Mouse (Mus musculus): Measurements from ENCODE around the gene Zmiz1.

Gene Zmiz1

DNA sequence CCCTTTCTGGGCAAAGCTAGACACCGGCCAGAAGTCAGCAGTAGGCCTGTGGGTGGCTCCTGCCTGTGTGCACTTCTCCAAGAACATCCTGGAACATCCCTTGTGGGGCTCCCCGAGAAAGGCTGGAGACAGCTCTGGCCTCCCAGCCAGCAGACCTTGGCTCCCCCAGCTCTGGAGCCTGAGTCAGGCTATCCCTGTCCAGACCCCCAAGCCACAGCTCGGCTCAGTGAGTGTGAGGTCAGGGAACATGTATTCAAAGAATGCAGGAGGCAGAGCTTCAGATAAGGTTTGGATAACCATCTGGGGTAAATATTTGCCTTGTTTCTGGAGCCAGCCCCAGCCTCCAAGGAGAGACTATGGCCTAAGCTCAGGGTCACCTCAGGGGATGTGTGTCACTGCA lies 74.0 kb downstream of the Zmiz1 start:
- in situ Hi-C loops (cut with MboI, MseI), result loop anchor here (5.0 kb wide), 1 partner anchor 49 kb away; no protein-coding TSS in a partner anchor

DNA sequence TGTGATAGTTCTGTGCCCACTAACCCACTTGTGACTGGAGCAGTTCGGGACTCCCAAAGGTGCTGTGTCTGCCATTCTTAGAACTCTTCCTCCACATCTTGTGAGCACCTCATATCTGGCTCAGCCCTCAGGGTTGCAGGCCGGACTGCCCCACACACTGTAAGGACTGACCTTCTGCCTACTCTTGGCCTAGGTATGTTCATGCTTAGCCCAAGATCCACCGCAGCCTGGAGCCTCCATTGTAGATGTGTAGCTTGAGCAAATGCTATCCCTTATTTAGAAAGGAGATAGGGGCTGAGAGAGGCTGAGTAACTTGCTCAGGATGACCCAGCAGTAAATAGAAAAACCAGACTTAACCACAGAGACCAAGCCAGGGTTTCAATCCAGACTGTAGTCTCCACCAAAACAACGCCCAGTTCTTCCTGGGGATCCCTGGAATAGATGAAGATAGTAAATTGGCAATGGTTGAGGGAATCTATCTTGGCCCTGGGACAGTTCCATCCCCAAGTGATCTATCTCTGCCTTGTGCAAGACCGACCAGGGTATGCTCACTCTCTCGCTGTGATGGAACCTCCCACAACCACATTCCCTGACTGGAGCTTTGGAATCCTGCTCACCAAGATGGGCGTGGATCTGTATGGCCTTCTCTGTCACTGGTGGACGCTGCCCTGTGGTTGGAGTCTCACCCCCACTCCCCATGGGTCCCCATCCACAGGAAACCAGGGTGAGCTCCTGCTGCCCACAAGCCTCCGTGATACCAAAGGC lies 74.8 kb downstream of the Zmiz1 start:
- in situ Hi-C loops (cut with MboI, MseI), result loop anchor here (5.0 kb wide), 1 partner anchor 48 kb away; no protein-coding TSS in a partner anchor

DNA sequence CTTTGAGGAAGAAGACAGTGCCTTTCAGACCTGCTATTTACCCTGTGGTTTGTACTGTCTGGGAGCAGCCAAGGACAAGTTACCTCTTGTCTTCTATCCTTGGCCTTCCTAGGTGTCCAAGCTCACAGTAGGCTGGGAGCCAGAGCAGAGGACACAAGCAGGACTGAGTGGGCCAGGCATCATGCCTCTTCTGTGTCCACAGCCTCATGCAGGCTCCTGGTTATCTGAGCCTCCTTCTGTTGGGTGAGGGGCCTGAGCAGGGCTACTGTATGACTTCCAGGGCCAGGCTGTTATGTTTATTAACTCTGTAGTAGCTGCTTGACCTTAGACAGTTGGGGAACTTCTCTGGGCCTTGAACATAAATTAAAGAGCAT lies 75.4 kb downstream of the Zmiz1 start:
- in situ Hi-C loops (cut with MboI, MseI), result loop anchor here (5.0 kb wide), 1 partner anchor 48 kb away; no protein-coding TSS in a partner anchor

DNA sequence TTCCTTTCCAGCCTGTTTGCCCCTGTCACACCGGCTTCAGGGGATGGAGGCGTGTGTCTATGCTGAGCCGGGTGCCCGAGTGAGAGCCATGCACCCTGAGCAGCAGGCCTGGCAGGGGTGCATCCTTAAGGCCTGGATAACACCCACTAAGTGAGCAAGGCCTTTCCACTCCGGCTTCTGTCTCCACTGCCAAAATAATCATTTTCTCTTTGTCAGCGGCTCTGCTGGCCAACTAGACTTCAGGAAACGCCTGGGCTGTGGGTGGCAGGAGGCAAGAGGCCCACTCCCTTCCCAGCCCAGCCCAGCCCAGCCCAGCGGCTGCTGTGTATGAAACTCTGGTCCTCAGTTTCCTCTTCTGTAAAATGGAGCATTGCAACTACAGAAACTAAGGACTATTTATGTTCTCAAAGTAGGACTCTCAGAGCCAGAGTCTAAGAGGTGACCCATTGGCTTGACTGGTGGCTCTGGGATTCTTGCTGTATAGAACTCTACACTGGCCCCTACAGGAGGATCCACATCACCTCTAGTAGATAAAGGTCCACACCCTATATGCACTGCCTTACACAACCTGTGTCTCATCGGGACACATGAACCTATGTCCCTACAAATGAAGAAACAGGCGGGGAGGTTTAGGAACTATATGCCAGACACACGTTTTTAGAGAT lies 76.1 kb downstream of the Zmiz1 start:
- in situ Hi-C loops (cut with MboI, MseI), result loop anchor here (5.0 kb wide), 1 partner anchor 47 kb away; no protein-coding TSS in a partner anchor

DNA sequence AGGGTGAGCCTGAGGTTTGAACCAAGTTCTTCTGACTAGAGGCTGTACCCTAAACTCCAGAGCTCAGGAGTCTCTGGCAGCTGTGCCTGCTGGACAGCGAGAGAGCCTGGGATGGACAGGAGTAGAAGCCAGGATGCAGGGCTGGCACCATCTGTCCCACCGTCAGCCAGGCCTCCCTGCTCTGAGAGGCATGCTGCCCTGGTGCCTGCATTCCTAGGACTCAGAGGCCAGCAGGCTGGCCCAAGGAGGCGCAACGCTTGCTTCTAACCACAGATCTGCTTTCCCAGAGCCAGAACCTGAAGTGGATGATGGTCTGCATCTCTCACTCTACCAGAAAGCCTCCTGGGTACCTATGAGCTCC lies 76.6 kb downstream of the Zmiz1 start:
- in situ Hi-C loops (cut with MboI, MseI), result no loop called here

DNA sequence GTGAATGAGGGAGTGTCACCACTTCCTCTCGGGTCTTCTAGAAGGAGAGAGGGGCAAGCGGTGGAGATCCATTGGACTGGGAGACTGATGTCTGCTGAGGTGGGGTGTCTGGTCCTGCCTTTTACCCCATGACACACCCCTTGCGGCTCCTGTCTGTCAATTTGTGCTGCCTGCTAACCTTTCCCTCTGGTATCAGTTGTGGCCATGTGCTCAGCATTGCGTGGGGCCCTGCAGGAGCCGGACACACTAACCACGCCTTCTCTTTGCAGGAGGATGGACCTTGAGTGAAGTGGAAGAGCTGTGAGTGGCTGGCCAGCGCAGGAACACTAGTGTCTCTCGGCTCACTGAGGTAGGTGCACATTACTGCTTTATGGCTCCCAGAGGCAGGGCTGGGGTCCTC lies 77.5 kb downstream of the Zmiz1 start:
- in situ Hi-C loops (cut with MboI, MseI), result no loop called here

DNA sequence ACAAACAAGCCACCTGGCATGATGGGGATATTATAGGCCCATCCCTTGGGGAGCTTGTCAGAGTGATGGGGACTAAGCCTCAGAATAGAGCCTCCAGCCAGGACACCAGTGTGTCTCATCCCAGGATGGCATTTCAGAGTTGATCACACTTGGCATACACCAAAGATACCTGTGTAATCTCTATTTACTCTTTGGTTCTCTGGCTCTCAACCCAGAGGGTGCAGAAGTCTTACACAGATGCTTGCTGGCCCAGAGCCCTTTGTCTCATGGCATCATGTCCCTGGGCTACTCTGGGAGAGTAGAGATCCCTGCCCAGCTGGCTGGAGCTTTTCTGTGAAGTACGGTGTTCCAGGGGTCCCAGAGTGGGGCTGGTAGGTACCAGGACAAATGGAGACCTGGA lies 78.4 kb downstream of the Zmiz1 start:
- in situ Hi-C loops (cut with MboI, MseI), result no loop called here

DNA sequence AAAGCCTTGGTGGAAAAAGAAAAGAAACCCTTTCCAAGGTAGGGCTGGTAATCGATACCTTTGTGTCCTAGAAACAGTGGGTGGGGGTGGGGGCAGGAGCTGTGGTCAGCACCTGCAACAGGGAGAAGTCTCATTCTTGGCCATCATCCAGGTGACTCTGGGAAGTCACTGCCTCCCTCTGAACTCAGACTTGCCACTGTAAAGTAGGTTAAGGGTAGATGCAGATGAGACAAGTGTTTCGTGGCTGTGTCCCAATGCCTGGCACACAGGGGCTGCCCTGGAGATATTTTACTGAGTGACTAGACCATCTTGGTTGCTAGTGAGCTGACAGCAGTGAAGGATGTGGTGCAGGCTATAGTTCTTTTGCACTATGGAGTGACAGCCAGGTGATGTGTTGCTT lies 79.5 kb downstream of the Zmiz1 start:
- in situ Hi-C loops (cut with MboI, MseI), result no loop called here

DNA sequence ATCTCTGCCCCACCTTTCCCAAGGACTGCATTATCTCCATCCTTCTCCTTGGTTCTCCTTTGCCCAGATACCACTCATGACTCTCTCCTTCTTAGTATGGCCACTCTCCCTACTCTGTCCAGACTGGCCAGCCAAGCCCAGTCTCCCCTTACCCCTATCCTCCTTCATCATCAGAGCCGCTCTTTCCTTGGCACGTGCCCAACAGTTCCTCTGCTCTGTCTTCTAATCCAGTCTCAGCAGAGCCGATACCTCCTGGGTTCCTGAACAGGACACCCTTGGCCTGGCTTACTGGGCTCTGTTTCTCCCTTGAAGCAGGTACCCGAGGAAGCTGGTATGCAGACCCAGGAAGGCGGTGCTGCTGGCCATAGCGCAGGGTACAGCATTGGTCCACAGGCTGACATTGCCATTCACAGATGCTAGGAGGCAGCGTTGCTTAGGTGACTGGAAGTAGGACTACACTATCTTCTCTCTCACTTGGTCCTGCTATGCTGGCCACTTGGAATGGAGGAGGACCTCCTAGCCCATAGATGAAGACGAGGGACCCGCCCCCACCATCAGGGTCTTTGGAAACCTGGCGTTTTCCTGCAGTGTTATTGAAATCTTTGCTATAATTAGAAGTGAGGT lies 80.6 kb downstream of the Zmiz1 start:
- in situ Hi-C loops (cut with MboI, MseI), result no loop called here

DNA sequence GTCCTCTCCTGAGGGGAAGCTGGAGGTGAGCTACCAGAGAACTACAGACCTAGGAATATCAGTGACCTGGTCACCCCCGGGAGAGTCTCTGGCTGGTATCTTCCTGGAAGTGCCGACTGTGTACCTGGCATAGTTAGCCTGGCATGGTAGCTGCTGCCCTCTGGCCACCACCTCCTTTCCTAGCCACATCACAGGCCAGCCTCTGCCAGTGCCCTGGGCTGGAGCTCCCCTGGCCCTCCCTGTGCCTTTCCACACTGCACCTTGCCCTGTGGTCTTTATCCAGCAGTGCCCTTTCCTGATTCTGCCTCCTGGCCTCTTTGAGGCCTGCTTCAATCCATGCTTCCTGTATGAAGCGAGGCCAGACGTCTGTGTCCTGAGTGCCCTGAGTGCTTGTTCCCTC lies 81.2 kb downstream of the Zmiz1 start:
- in situ Hi-C loops (cut with MboI, MseI), result no loop called here

DNA sequence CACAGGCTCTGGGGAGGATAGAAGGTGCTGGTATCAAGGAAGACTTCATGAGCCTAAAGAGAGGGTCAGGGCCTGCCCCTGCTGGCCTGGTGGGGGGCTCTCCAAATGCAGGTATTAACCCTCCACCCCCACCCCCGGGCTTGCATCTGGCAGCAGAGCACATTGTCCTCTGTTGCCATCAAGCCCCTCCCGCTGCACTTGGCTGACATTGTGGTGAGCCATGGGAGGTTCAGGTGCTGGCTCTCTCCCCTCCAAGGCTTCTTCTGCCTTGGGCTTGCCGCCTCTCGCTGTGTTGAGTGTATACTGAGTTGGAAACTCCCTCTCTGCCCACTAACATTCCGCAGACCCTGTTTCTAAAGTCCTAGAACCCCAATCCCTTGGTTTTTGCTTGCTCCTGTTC lies 82.2 kb downstream of the Zmiz1 start:
- in situ Hi-C loops (cut with MboI, MseI), result no loop called here

DNA sequence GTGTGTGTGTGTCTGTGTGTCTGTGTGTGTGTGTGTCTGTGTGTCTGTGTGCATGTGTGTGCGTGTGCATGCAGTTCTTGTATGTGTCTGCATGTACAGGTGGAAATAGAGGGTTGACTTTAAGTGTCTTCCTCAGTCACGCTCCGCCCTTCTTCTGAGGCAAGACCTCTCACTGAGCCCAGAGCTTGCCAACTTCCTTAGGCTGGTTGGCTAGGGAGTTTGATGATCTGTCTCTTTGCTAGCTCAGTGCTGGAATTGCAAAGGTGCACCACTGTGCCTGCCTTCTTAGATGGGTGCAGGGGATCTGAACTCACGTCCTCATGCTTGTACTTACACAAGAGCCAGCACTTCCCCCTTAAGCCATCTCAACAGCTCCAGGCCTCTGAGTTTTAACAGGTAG lies 84.1 kb downstream of the Zmiz1 start:
- in situ Hi-C loops (cut with MboI, MseI), result no loop called here

DNA sequence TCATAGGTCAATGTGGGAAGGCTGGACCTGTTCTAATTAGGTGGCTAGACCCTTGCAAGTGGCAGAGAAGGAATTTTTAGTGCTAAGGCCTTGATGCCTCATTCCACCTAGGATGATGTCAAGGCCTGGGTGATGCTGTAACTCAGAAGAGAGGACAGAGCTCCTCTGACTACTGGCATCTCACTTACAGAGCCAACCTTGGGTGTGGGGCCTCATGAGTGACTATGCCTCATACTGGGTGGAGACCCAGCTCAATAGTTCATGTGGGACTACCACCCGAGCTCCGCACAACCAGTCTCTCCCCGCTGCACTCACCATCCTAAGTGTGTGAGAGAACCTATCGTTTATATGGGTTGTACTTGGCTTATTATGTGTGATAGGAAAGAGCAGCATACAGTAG lies 84.9 kb downstream of the Zmiz1 start:
- in situ Hi-C loops (cut with MboI, MseI), result no loop called here

DNA sequence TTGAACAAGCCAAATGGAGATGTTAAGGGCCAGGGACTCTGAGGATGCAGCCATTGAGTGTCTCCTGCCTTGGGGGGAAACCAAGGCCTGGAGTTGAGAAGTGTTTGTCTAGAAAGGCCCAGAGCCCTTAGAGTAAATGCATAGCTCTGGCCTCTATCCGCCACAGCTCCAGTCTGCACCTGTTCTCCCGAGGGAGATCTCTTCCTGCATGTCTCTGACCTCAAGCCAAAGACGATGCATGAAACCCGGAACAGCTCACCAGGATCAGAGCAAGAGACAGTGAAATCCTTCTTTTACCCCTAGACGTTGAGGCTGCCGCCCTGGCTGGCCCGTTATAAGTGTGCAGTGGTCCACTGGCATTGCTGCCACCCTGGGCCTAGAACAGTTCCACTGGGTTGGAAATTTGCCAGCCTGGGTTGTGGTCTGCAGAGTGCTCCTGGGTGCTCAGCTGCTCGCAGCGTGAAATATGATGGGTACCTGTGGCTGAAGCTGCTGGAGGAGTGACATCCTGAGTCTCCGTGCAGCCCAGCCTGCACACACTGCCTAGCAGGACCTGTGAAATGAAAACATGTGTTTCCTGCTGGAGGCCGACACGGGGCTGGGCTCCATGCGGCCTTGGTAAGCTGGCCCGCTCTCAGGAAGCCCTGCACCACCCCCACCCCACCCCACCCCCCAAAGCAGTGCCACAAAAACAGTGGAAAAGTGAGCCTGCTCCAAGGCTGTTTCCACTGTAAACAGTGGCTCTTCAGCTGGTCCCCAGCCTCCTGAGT lies 88.1 kb downstream of the Zmiz1 start:
- in situ Hi-C loops (cut with MboI, MseI), result no loop called here

DNA sequence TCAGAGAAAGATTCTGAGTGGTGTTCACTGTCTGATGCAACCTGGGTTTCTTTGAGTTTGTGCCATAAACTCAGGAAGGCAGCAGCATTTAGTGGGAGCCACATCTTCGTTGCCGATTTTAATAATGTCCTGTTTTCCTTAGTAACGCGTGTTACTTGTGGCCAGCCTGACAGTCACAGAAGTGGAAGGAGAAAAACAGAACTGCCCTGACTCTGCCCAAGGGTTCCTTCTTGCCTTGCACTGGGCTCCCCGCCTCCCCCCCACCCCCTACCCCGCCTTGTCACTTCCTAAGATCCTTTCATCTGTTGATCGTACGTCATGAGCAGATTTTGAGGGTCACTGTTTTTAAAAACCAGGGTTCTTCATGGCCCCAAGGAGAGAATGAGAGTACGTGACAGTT lies 88.9 kb downstream of the Zmiz1 start:
- in situ Hi-C loops (cut with MboI, MseI), result no loop called here

DNA sequence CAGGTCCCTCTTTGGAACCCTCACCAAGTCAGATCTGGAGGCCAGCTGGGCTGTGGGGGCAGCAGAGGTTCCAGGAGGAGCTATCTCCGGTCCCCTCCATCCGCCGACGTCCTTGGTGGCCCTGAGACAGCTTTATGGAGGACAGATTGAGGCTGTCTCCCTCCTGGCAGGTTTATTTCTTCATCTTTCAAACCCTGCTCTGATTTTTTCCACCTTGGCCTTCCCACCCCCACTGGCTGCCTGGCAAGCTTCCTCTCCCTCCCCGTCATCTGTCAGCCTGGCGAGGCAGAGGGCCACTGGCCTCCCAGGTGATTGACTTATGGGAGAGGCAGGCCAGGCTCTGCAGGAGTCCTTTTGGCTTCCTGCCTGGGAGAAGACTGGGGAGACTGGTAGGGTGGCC lies 89.7 kb downstream of the Zmiz1 start:
- in situ Hi-C loops (cut with MboI, MseI), result no loop called here

DNA sequence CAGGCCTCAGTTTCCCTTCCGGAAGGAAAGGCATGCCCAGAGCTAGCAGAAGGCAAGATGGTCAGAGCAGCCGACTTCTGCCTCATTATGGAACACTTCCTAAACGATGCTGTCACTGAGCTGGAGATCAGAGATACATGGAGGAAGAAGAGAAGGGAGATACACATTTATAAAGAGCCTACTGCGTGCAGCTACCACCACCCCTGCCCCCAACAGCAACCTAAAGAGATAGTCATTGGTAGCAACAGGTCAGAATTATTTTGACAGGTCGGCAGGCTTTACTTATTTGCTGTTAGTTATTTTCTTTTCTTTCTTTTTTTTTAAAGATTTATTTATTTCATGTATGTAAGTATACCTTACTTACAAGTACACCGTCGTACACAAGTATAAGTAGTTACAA lies 90.1 kb downstream of the Zmiz1 start:
- in situ Hi-C loops (cut with MboI, MseI), result no loop called here

DNA sequence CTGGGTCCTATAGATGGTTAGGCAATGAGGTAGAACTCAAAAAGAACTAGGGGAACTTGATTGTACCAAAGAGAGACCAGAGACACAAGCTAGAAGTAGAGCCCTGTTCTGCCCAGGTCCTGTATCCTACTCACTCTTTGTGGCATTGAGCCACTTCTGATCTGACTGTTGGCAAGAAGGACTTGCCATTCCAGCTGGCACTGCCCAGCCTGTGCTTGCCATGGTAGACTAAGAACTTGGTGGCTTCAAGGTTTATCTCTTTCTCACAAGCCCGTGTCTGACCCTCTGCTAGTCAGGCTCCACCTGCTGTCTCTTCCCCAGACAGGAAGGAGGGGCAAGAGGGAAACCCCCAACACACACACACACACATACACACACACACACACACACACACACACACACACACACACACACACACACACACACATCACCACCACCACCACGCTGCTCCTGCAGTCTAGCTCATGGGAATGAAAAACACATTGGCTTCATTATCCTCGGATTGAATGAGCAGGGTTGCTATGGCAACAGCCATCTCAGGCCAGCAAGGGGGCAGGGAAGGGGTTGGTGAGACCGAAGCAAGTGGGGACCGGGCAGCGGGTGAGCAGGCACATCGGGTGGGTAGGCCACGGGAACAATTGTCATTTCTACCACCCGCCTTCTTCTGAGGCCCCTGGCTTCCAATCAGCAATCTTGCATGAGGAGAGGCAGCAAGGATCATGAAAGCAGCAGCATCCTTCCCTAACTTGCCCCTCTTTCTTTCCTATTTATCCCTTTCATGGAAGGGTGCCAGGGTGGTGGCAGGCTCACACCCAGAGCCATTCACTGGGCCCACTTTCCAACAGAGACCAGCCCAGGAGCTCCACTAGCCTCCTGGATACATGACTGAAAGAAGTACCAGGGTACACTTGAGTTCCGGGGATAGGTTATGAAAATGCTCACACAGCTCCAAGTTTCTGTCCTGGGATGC lies 91.2 kb downstream of the Zmiz1 start:
- in situ Hi-C loops (cut with MboI, MseI), result no loop called here

DNA sequence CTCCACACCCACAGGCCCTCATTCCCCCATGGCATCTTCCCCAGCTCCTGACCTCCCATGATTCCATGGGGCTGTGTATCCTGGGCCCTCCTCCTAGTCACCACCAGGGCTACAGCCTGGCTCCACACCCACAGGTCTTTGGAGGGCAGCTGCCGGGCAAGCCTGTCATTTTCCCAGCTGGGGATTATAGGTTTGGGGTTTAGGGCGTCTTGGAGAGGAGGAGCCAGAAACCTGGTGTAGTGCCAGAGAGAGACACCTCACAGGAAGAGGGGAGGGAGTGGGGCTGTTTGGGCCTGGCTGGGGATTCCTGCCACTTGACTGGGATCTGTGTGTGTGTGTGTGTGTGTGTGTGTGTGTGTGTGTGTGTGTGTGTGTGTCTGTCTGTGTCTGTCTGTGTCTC lies 92.7 kb downstream of the Zmiz1 start:
- in situ Hi-C loops (cut with MboI, MseI), result no loop called here

DNA sequence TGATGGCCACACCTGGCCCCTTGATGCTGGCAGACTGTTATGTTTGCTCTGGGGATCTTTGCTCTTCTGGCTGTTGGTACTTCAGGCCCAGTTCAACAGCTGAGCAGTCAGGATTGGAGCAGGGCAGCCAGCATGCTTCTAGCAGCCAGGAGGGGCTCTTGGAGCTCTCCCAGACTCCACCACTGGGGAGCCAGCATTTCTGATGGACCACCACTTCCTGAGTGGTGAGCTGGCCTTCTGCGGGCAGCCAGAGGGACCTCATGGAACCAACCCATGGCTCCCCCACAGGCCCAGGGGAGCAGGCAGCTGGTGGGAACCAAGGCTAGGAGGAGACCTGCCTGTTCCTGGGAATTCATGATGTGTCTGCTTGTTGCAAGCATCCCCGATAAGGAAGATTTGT lies 94.4 kb downstream of the Zmiz1 start:
- in situ Hi-C loops (cut with MboI, MseI), result no loop called here

DNA sequence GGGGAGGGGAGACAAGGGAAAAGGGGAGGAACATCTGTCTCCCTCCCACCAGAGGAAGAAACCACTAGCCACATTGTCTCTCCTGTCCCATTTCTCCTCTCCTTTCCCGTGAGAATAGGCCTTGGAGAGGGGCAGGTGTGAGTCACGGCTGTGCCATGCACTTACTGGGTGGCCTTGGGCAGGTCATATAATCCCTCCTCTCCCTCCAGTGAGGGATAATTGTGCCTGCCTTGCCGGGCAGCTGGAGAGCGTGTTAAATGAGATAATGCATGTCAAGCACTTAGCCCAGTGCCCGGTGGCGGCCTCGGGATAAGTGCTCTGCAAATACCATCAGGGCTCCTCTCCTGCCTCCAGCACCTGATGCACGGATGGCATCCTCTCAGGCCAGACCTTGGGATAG lies 95.8 kb downstream of the Zmiz1 start:
- in situ Hi-C loops (cut with MboI, MseI), result no loop called here

Measured in T-helper 1 cell (primary cell).